Mouse (Mus musculus) frontal cortex, adult 2 months (tissue): Measurements from ENCODE around the gene Gm6020. TPM values are rescaled to one million over a fixed set of nuclear protein-coding genes. Genes with fewer than 3 reads are reported as not detected.
"Not testable (repeated sequence)": the region's sequence is repeated elsewhere in the genome, so short reads cannot be mapped to it uniquely, and the experiment has no call there.

ENCODE experiments used
- DNase-seq, 2 experiments: peaks; one replicate each; pipeline ENCODE4 v3.0.0; 2022; ENCODE audit warnings: low spot score in 1 of 2; ENCODE audit errors: extremely low spot score in 1 of 2
- polyA plus RNA-seq: library from polyadenylated mRNA; depleted of rRNA; stranded (reverse); fragments of >200 nt; gene quantifications from 2 replicates; pipeline ENCODE4 v1.2.3, GENCODE M21; 2012; rRNA removed

The Gm6020 gene
- polyA plus RNA-seq = not detected in 2 replicates

GRCm38 (mm10) chr19:61183590-61183989 is at the start of gene Gm6020:
Gene Gm6020 (plus strand): TSS chr19:61183890.
- not testable (repeated sequence) for DNase-seq

DNA sequence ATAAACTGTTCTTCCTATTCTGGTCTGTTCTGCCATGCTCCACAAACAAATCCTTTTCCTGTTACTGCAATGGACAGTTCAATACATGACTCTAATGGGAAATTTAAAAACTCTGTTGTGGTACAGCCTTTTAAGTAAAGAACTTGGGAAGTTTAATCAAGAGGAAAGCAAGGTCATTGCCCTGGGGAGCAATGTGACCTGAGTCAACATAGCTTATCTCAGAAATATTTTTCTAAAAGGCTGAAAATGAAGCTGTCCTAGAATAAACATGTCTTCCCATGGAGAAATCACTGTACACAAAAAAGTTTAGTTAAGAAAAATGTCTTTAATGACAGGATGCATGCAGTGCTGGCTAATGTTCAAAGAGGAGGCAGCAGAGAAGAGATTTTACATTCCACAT is 45.0 kb upstream of the Gm6020 start:
- no peak for DNase-seq

- peak; percentile 86 to 93 for DNase-seq
These were observed 43.1 kb upstream of the Gm6020 start, which contains the start of gene Zfp950 for GRCm38 (mm10) chr19:61140342-61141206. Gene Zfp950 (minus strand): TSS chr19:61140840.

DNA sequence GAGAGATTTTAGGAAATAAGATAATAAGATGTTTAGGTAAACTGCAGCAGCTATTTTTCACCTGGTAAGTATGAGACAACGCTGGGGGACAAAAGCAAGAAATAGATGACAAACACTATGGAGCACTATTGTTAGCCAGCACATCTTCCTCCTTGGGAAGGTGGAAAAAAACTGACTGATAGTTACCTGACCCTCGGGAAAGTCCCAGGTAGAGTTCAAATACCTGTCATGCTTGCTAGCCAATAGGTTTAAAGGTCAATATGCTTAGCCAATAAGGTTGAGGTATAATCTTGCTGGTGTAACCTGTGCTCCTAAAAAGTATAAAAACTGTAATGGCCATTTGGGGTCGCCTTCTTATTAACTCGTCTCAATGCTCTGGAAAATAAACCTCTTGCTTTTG is 42.4 kb upstream of the Gm6020 start:
- DNase-seq = no peak

GRCm38 (mm10) chr19:61151372-61151700 is 32.4 kb upstream of the Gm6020 start:
- no peak for DNase-seq

- DNase-seq = no peak
These were observed 31.8 kb upstream of the Gm6020 start for GRCm38 (mm10) chr19:61151701-61152420.

GRCm38 (mm10) chr19:61175756-61176324 is 7.8 kb upstream of the Gm6020 start, which contains the start of gene Gm7102:
Gene Gm7102 (minus strand): TSS chr19:61176309.
- DNase-seq = no peak

DNA sequence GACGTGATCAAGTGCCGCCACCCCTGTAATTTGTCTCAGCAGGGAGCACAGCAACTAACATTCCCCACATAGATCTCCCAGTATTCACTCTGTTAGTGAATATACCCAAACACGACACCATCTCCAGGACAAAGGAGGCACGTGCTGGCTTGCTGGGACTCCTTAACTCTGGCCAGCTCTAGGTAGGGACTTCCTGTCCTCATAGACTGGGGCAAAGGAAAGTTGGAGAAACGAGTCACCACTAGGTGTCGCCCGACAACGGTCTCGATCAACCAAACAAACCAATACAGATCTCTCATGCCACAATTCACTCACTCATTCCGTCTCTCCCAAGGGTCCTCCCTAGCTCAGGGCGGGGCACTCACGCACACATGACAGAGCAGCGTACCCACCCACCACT is 15.6 kb downstream of the Gm6020 start:
- DNase-seq = peak; percentile 71 to 92

DNA sequence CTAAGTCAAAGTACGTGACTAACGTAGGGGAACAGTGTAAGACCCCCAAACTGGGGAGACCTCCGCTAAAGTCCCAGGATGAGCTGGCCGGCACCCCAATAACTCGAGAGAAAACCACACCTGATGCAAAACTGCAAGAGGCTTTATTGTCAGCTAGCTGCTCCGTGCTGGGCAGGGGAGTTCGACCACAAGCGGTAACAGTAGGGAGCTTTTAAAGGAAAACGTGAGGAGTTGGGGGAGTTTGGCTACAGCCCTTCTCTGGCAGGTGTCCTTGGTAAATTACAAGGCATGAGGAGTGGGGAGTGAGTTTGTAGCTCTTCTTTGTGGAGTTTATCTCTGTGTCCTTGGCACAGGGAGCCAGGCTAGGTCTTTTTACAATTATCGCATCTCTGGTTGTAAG is 16.1 kb downstream of the Gm6020 start:
- peak in 1 of 2 experiments; percentile 8 for DNase-seq

- not testable (repeated sequence) for DNase-seq
These were observed 23.8 kb downstream of the Gm6020 start for GRCm38 (mm10) chr19:61207506-61207905.

DNA sequence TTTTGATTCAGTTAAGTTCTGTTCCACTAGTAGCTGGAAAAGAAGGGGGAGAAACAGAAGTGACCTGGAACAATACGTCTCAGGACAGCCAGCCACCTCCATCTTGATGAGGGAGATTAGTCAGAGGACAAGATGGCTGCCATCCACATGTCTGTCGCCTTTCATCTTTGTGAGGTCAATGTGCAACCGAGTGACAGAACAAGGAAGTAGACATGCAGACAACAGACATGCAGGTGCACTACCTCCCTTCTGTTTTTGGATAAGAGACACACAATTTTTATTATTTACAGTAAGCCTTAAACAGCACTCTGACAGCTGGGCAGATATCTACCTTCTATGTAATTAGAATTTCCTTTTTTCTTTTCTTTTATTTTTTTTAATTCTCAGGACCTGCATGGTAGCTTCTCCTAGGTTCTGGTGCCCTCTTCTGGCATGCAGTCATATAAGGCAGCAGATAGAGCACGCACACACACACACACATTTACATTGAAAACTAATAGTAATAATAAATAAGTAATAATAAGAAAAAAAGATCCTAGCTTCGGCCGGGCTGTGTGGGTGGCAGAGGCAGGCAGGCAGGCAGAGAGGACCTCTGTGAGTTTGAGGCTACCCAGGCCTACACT is 40.1 kb downstream of the Gm6020 start:
- no peak for DNase-seq

GRCm38 (mm10) chr19:61224678-61225525 is 41.2 kb downstream of the Gm6020 start:
- DNase-seq = peak in 1 of 2 experiments; percentile 11

- DNase-seq = peak; percentile 86 to 87
These were observed 42.1 kb downstream of the Gm6020 start for GRCm38 (mm10) chr19:61225526-61226400.

- peak in 1 of 2 experiments; percentile 79 for DNase-seq
These were observed 42.8 kb downstream of the Gm6020 start for GRCm38 (mm10) chr19:61226401-61226927.

DNA sequence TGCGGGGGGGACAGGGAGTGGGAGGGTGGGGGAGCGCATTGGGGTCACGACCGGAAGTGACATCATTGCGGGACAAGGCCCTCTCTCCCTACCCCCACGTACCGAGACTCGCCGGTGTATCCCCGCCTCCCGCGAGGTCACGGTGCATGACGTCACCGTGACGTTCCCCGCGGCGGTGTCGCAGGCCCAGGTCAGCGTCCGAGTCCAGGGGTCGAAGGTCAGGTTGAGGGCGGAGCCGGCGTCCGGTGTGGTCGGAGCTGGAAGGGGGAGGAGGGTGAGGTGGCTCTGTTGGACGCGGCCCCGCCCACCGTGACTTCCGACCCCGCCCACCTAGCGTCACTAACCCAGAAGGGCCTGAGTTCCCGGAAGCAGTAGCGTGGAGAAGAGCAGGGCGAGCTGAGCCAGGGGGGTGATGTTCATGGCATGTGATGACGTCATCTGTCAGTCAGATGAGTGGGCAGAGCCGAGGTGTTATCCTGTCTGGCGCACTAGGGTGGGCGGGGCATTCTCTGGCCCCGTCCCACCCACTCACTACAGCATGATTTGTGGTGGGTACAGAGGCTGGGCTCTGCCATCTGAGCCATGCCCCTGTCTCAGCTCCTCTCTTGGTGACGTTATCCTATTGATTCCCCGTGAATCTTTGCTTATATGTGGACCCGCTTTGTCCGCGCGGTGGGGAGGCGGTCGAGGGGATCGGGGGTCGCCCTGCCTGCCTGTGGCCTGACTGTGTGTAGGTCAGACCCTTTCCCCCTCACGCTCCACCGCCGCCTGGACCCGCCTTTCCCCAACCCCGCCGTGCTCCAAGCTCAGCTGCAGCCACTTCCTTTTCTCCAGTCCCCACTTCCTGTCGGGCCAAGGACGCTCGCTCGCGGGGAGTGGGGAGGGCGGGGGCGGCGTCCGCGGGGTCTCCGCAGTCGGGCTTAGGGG is 43.5 kb downstream of the Gm6020 start:
- DNase-seq = peak; percentile 87 to 90

GRCm38 (mm10) chr19:61227941-61228701 is 44.4 kb downstream of the Gm6020 start, which contains the start of gene Csf2ra:
Gene Csf2ra (minus strand): TSS chr19:61228429.
- peak; percentile 6 to 19 for DNase-seq
